Mouse (Mus musculus) liver, embryonic 14.5 days (tissue): ENCODE data around the gene Med12l. TPM values are rescaled to one million over a fixed set of nuclear protein-coding genes. Genes with fewer than 3 reads are reported as not detected.

Experiments used
- ATAC-seq: fragments of 200-750 bp; cut with Nextera tagmentation; 2 replicates; pipeline ENCODE4 v1.8.0; 2017; ENCODE audit warnings: moderate number of reproducible peaks, mild to moderate bottlenecking, moderate library complexity; ENCODE audit not compliant: insufficient read depth
- DNase-seq, 3 experiments: peaks; one replicate each; pipeline ENCODE4 v3.0.0-alpha.2; 2012 to 2013; ENCODE audit warnings: low read depth in 3 of 3, low spot score in 3 of 3
- H3K27ac ChIP-seq: fragments of 300-500 bp; sonication (generic); 2 replicates; pipeline ENCODE4 v1.5.1; 2014; ENCODE audit warnings: moderate library complexity, mild to moderate bottlenecking, control low read depth, inconsistent platforms
- H3K27me3 ChIP-seq: fragments of 300-500 bp; sonication (generic); 2 replicates; pipeline ENCODE4 v1.6.1; 2014; ENCODE audit warnings: mild to moderate bottlenecking, low read length, moderate library complexity; ENCODE audit not compliant: control insufficient read depth, insufficient read depth
- H3K36me3 ChIP-seq: fragments of 300-500 bp; sonication (generic); replicated peaks from 2 replicates; pipeline ENCODE4 v1.6.1; 2014; ENCODE audit warnings: low read depth; ENCODE audit not compliant: control insufficient read depth, insufficient read depth
- H3K4me1 ChIP-seq, 2 experiments: fragments of 200-500 bp in 1 of 2; fragments of 300-500 bp in 1 of 2; sonication (generic) in 1 of 2; replicated peaks; 2 replicates each; pipeline ENCODE4 v1.6.1; 2012 to 2014; ENCODE audit warnings: antibody characterized with exemption in 1 of 2, inconsistent platforms in 1 of 2, low read length in 1 of 2; ENCODE audit not compliant: control insufficient read depth in 2 of 2, insufficient read depth in 2 of 2
- H3K4me2 ChIP-seq: fragments of 300-500 bp; sonication (generic); 2 replicates; pipeline ENCODE4 v1.6.1; 2014; ENCODE audit warnings: low read depth, mild to moderate bottlenecking, control low read depth, moderate library complexity
- H3K4me3 ChIP-seq, 2 experiments: fragments of 200-500 bp in 1 of 2; fragments of 300-500 bp in 1 of 2; sonication (generic) in 1 of 2; 2 replicates each; pipeline ENCODE4 v1.5.1; 2012 to 2014; ENCODE audit warnings: low read depth in 2 of 2, low read length in 2 of 2, mild to moderate bottlenecking in 2 of 2, control low read depth in 1 of 2, inconsistent platforms in 1 of 2, moderate library complexity in 1 of 2; ENCODE audit not compliant: insufficient read depth in 1 of 2
- H3K9ac ChIP-seq: fragments of 300-500 bp; sonication (generic); replicated peaks from 2 replicates; pipeline ENCODE4 v1.6.1; 2014; ENCODE audit warnings: mild to moderate bottlenecking, control low read depth, moderate library complexity
- H3K9me3 ChIP-seq: fragments of 300-500 bp; sonication (generic); 2 replicates; pipeline ENCODE4 v1.6.1; 2016; ENCODE audit warnings: low read length, mixed read lengths; ENCODE audit not compliant: control insufficient read depth
- CTCF ChIP-seq: IDR thresholded peaks from 2 replicates; pipeline ENCODE4 v1.5.1; 2016; ENCODE audit warnings: antibody characterized with exemption, low read depth, control low read depth
- EP300 ChIP-seq: IDR thresholded peaks from 2 replicates; pipeline ENCODE4 v1.6.1; 2016; ENCODE audit warnings: antibody characterized with exemption, low read depth
- WGBS: fragments of 180-500 bp; shearing (Covaris S2); extraction: QIAGEN DNeasy Blood & Tissue Kit; methylation state at CpG from one replicate; pipeline ENCODE4 v1.1.7; 2014; ENCODE audit not compliant: insufficient replicate concordance; 5-methylcytosine and 5-hydroxymethylcytosine counted together
- polyA plus RNA-seq, 2 experiments: library from polyadenylated mRNA; depleted of rRNA in 1 of 2; stranded (reverse) in 1 of 2; unstranded in 1 of 2; fragments of >200 nt; fragmentation: Nextera tagmentation in 1 of 2; extraction: Ambion mirVana in 1 of 2; gene quantifications; 2 replicates each; pipeline versions ENCODE4 v1.2.1 to v1.2.3; 2012 to 2014

Med12l gene
- polyA plus RNA-seq, 2 experiments = 0.57 to 0.63 TPM

DNA sequence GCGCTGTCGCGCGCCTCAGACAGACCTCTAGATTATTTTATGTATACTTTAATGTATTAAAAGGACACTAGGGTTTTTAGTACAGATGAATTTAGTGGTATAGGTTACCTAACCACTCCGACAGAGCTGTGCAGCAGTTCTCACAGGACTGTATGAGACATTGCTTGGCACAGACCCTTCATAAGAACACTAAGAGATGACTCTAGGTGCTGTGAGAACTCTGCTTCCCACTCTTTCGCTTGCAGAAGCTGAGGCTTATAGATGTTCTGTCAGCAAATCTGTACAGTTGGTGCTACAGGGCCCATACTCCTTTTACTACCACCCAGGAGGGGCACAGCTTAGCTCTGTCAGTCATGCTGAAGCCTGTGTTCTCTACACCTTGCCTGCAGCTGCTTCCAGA, 186.0 kb downstream of the Med12l start:
- Histone ChIP-seq H3K27ac (no peak overlapping the region), H3K4me1 (no peaks in the 10 kb centered on the region), H3K4me2 (no peak overlapping the region), H3K36me3 (no peaks in the 10 kb centered on the region), H3K9me3 (no peaks in the 10 kb centered on the region), H3K9ac (no peak overlapping the region), H3K4me3 (no peak overlapping the region), H3K27me3 (no peaks in the 10 kb centered on the region)
- DNase-seq (no peak), ATAC-seq (no peak)
- TF ChIP-seq EP300 (no peak), CTCF (no peak)
- WGBS = 77% methylated on average over 6 of the region's 6 CpGs

DNA sequence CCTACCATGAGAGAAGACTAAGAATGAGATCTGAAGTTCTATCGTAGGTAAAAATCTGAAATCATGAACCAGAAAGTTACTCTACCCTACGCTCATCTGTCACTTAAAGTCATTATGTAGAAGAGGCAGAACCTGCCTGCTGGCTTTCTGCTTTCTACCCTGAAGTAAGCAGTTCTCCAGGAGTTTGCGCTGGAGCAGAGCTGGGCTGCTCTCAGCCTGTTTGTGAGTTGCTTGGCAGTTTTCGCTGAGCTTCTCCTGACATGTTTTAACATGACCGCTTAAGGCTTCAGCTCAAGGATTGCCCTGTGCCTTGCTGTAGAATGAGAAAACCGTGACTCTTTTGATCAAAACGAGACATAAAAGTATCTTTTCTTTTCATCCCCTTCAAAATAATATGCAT, 188.5 kb downstream of the Med12l start:
- no peaks in the 10 kb centered on the region for H3K4me1 ChIP-seq
- H3K9me3 ChIP-seq = no peaks in the 10 kb centered on the region
- H3K4me3 ChIP-seq = no peak overlapping the region
- no peak for TF ChIP-seq EP300
- TF ChIP-seq CTCF = no peak
- no peak overlapping the region for H3K9ac ChIP-seq
- ATAC-seq = no peak
- WGBS = 73% methylated on average over 7 of the region's 7 CpGs
- no peaks in the 10 kb centered on the region for H3K27me3 ChIP-seq
- H3K27ac ChIP-seq = no peak overlapping the region
- no peak for DNase-seq
- no peak overlapping the region for H3K4me2 ChIP-seq
- no peaks in the 10 kb centered on the region for H3K36me3 ChIP-seq

DNA sequence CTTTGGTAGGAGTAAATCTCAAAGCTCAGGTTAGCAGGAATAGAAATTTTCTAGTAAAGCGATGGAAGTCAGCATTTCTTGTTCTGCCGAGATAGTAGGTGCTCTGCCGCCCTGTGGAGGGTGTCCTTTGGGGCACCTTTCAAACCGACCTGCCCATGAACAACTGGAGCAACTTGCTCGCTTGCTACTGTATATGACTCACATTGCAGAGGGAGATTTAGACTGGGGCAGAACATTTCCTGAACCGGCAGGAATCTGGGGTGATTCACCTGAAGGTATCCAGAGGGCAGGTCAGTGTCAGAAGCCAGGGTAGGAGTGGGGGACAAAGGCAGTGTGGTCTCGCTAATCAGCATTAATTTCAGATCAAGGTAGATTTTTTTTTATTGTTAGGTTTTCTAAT, 189.3 kb downstream of the Med12l start, which contains the start of gene Gpr87:
TSS of gene Gpr87 (minus strand) at position 167 of the 400 bp plus-strand sequence.
- TF ChIP-seq EP300 (no peak), CTCF (no peak)
- H3K4me3 ChIP-seq = no peak within 1 kb of the TSS
- WGBS = 64% methylated on average over 7 of the region's 7 CpGs

DNA sequence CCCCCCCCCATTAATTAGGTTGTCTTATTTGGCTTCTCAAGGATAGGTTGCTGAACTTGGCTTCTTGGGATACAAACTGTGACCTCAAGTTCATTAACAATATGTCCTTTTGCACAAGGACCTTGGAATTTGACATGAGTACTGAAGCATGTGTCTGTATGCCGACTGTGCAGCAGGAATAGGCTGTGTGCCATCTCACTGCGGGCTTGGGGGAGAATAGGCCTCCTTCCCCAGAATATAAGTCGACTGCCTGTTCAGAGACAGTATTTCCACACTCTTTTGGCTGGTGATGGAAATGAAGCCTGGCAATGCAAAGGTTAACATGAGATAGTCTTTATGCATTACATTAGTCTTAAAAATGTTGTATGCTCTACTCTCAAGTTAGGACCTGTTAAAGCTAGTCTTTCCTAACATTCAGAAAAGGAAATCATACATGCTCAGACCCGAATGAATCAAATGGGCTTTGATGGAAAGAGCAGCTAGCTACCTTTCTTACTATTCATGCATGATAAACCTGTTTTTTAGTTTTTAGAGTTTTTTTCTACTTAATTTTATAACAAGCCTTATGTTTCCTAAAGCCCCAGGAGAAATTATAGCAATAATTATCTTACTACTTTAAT, 191.8 kb downstream of the Med12l start:
- Histone ChIP-seq H3K4me2 (no peak overlapping the region), H3K27ac (no peak overlapping the region), H3K36me3 (no peaks in the 10 kb centered on the region), H3K9me3 (no peaks in the 10 kb centered on the region), H3K4me3 (no peak overlapping the region), H3K9ac (no peak overlapping the region), H3K27me3 (no peaks in the 10 kb centered on the region), H3K4me1 (peaks cover 0 to 2% of the 10 kb centered on the region in 2 experiments; a peak in 1 of 4 replicates)
- ATAC-seq (no peak), DNase-seq (no peak)
- TF ChIP-seq CTCF (no peak), EP300 (no peak)
- WGBS = 68% methylated on average over 4 of the region's 4 CpGs

More for the DNA sequence above, 189.3 kb downstream of the Med12l start, which contains the start of gene Gpr87:
- Histone ChIP-seq H3K4me1 (no peaks in the 10 kb centered on the region), H3K27me3 (no peaks in the 10 kb centered on the region), H3K27ac (no peak within 1 kb of the TSS), H3K36me3 (no peaks in the 10 kb centered on the region), H3K9me3 (no peaks in the 10 kb centered on the region), H3K4me2 (no peak within 1 kb of the TSS), H3K9ac (no peak within 1 kb of the TSS)
- no peak for DNase-seq
- no peak for ATAC-seq

DNA sequence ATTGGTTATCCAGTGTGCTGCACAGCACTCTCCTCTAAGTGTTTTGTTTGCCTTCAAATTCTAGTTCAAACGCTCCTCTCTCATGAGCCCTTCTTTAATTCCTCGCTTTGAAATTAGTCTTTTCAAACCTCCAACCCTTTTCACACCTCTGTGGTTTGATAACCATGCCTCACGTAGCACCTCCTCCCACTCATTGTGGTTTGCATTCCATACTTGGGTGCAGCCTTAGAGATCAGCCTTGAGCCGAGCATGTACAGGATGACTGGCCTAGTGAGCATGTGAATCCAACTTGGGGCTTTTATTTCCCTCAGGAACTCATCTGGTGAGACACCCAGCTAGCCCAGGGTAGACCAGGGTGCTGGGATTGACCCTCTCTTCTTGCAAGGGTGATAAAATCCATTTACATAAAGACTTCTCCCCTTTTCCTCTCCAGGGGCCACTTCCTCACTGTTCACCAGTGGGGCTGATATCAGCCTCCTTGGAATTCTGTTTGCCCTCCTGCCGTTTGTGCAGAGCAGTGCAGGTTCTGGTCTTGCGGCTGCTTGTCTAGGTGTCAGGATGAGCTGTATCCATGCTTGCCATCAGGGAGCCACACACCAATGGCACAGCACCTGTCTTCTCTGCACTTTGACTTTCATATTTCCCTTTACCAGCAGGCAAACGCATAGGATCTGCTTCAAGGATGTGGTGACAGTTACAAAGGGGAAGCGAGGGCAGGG, 198.3 kb downstream of the Med12l start:
- H3K27me3 ChIP-seq = no peaks in the 10 kb centered on the region
- no peaks in the 10 kb centered on the region for H3K9me3 ChIP-seq
- ATAC-seq (no peak), DNase-seq (no peak)
- H3K27ac ChIP-seq = no peak overlapping the region
- no peak overlapping the region for H3K9ac ChIP-seq
- TF ChIP-seq CTCF (no peak), EP300 (no peak)
- no peak overlapping the region for H3K4me3 ChIP-seq
- WGBS = 33% methylated on average over 8 of the region's 8 CpGs
- no peak overlapping the region for H3K4me2 ChIP-seq
- H3K36me3 ChIP-seq = no peaks in the 10 kb centered on the region
- H3K4me1 ChIP-seq = peaks cover 0 to 19% of the 10 kb centered on the region in 2 experiments; a peak in 2 of 4 replicates
